Mouse (Mus musculus) bone marrow macrophage, adult 2 months (primary cell): ENCODE measurements around the gene BC025920.

Experiments used
- CTCF ChIP-seq: IDR thresholded peaks from 2 replicates; pipeline ENCODE4 v1.5.1; 2012; ENCODE audit warnings: low read depth, mild to moderate bottlenecking, low read length, moderate library complexity
- POLR2A ChIP-seq: IDR thresholded peaks from 2 replicates; pipeline ENCODE4 v1.6.1; 2012; ENCODE audit warnings: mild to moderate bottlenecking, low read depth, low read length, borderline replicate concordance

DNA sequence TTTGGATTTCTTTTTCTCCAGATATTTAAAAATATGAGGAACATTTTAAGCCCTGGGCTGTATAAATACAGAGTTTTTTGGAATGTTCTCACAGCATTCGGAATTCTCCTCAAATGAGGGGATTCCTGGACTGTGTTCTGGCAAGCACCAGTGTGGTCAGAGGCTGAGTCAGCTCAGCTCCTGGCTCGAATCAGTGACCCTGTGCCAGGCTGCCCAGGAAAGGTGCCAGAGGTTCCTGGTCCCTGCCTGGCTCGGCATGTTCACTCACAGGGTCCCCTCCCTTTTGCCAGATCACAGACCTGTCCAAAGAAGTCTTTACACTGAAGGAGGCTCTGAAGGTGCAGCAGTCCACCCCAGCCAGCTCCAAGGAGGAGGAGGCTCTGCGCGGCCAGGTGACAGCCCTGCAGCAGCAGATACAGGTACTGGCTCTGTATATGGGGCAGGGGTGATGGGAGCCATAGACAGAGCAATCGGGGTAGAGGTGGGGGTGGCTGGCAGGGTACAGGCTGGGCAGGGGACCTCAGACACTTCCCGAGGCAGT, 40.0 kb downstream of the BC025920 start:
- TF ChIP-seq CTCF (no peak), POLR2A (no peak)
